Mouse (Mus musculus): ENCODE data around the gene Trim72. TPM values are rescaled to one million over a fixed set of nuclear protein-coding genes. Genes with fewer than 3 reads are reported as not detected.

Trim72 gene
- polyA plus RNA-seq, 1 experiment from 2014 or later, result not detected

DNA sequence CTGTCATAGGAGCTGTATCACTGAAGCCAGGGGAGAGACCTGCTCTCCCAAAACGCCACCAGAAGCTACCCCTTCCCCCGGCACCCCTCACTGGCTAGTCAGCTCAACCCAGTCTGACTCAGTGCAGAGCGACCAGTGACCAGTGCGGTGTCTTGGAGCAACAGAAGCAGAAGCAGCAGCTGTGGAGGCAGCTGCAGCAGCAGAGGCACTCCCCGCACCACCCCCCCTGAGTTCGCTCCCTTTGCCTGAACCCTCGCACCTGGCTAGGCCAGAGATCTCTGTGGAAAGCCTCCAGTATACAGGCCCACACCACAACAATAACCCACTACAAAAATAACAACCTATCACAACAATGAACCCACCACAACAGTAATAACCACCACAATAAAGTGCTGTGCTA lies 54.8 kb downstream of the Trim72 start:
- H3K4me2 ChIP-seq (replicated peaks; ENCODE audit: low read depth, low read length), result no peak overlapping the region
- H3K4me1 ChIP-seq (ENCODE audit: control insufficient read depth, insufficient read depth, low read length), result no peaks in the 10 kb centered on the region
- no peak overlapping the region for H3K27ac ChIP-seq (ENCODE audit: low read depth, low read length)
- ATAC-seq (ENCODE audit: low FRiP score, low TSS enrichment), result no peak
- no peaks in the 10 kb centered on the region for H3K9me3 ChIP-seq (ENCODE audit: control insufficient read depth, low read length)
- no peaks in the 10 kb centered on the region for H3K27me3 ChIP-seq (ENCODE audit: control insufficient read depth, insufficient read depth, low read length)
- WGBS, result 74% methylated on average over 7 of the region's 7 CpGs
- H3K9ac ChIP-seq (ENCODE audit: low read depth, low read length), result no peak overlapping the region
- no peak overlapping the region for H3K4me3 ChIP-seq (ENCODE audit: low read length)
- no peaks in the 10 kb centered on the region for H3K36me3 ChIP-seq (ENCODE audit: control insufficient read depth, insufficient read depth, low read length)

DNA sequence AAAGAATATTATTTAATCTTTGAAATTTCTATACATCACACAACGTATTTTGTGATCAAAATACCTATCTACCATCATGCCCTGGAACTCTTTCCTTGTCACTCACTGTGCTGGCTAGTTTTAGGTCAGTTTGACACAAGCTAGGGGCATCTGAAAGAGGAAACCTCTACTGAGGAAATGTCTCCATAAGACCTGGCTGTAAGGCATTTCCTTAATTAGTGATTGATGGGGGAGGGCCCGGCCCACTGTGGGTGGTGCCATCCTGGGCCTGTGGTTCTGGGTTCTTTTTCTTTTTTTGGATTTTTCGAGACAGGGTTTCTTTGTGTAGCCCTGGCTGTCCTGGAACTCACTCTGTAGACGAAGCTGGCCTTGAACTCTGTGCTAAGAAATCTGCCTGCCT lies 55.3 kb downstream of the Trim72 start:
- 82% methylated on average over 4 of the region's 4 CpGs for WGBS
- no peak for ATAC-seq (ENCODE audit: low FRiP score, low TSS enrichment)

More for the DNA sequence above, 55.3 kb downstream of the Trim72 start:
- Histone ChIP-seq H3K27ac (ENCODE audit: low read depth, low read length) (no peak overlapping the region), H3K36me3 (ENCODE audit: control insufficient read depth, insufficient read depth, low read length) (no peaks in the 10 kb centered on the region), H3K4me1 (ENCODE audit: control insufficient read depth, insufficient read depth, low read length) (no peaks in the 10 kb centered on the region), H3K4me3 (ENCODE audit: low read length) (no peak overlapping the region), H3K9me3 (ENCODE audit: control insufficient read depth, low read length) (no peaks in the 10 kb centered on the region), H3K4me2 (replicated peaks; ENCODE audit: low read depth, low read length) (no peak overlapping the region), H3K27me3 (ENCODE audit: control insufficient read depth, insufficient read depth, low read length) (no peaks in the 10 kb centered on the region), H3K9ac (ENCODE audit: low read depth, low read length) (no peak overlapping the region)

Other genes with a start within 250 kb of the Trim72 start
- 12.9 and 19.7 TPM in 2 replicates for gene Orai3, start 234.1 kb upstream of the Trim72 start, polyA plus RNA-seq (2014; fragmentation: Nextera tagmentation; extraction: Ambion mirVana)
- 32.6 and 34.7 TPM in 2 replicates for gene Setd1a, start 227.3 kb upstream of the Trim72 start, polyA plus RNA-seq (2014; fragmentation: Nextera tagmentation; extraction: Ambion mirVana)
- gene Gm49388, start 218.3 kb upstream of the Trim72 start, polyA plus RNA-seq (2014; fragmentation: Nextera tagmentation; extraction: Ambion mirVana), result not detected in 2 replicates
- gene Hsd3b7, start 203.3 kb upstream of the Trim72 start, polyA plus RNA-seq (2014; fragmentation: Nextera tagmentation; extraction: Ambion mirVana), result 18.0 and 18.7 TPM in 2 replicates
- 22.1 and 34.3 TPM in 2 replicates for gene Stx4a, start 179.7 kb upstream of the Trim72 start, polyA plus RNA-seq (2014; fragmentation: Nextera tagmentation; extraction: Ambion mirVana)
- 2.6 and 4.4 TPM in 2 replicates for gene Stx1b, start 179.4 kb upstream of the Trim72 start, polyA plus RNA-seq (2014; fragmentation: Nextera tagmentation; extraction: Ambion mirVana)
- 13.7 and 20.2 TPM in 2 replicates for gene Zfp646, start 127.7 kb upstream of the Trim72 start, polyA plus RNA-seq (2014; fragmentation: Nextera tagmentation; extraction: Ambion mirVana)
- 18.6 and 21.9 TPM in 2 replicates for gene Zfp668, start 127.1 kb upstream of the Trim72 start, polyA plus RNA-seq (2014; fragmentation: Nextera tagmentation; extraction: Ambion mirVana)
- 0.73 and 0.77 TPM in 2 replicates for gene Prss53, start 113.0 kb upstream of the Trim72 start, polyA plus RNA-seq (2014; fragmentation: Nextera tagmentation; extraction: Ambion mirVana)
- not detected in 2 replicates for gene Gm21974, start 108.5 kb upstream of the Trim72 start, polyA plus RNA-seq (2014; fragmentation: Nextera tagmentation; extraction: Ambion mirVana)
- 125 and 156 TPM in 2 replicates for gene Vkorc1, start 108.3 kb upstream of the Trim72 start, polyA plus RNA-seq (2014; fragmentation: Nextera tagmentation; extraction: Ambion mirVana)
- 152 and 155 TPM in 2 replicates for gene Bckdk, start 99.9 kb upstream of the Trim72 start, polyA plus RNA-seq (2014; fragmentation: Nextera tagmentation; extraction: Ambion mirVana)
- gene Kat8, start 91.4 kb upstream of the Trim72 start, polyA plus RNA-seq (2014; fragmentation: Nextera tagmentation; extraction: Ambion mirVana), result 37.2 and 48.9 TPM in 2 replicates
- 44.7 and 47.1 TPM in 2 replicates for gene Prss8, start 73.8 kb upstream of the Trim72 start, polyA plus RNA-seq (2014; fragmentation: Nextera tagmentation; extraction: Ambion mirVana)
- gene Prss36, start 57.2 kb upstream of the Trim72 start, polyA plus RNA-seq (2014; fragmentation: Nextera tagmentation; extraction: Ambion mirVana), result 12.1 and 12.4 TPM in 2 replicates
- 62.7 and 77.7 TPM in 2 replicates for gene Fus, start 36.5 kb upstream of the Trim72 start, polyA plus RNA-seq (2014; fragmentation: Nextera tagmentation; extraction: Ambion mirVana)
- 39.5 and 47.3 TPM in 2 replicates for gene Pycard, start 10.1 kb upstream of the Trim72 start, polyA plus RNA-seq (2014; fragmentation: Nextera tagmentation; extraction: Ambion mirVana)
- 0.14 and 0.54 TPM in 2 replicates for gene Itgam, start 58.7 kb downstream of the Trim72 start, polyA plus RNA-seq (2014; fragmentation: Nextera tagmentation; extraction: Ambion mirVana)
- gene Gm49368, start 58.7 kb downstream of the Trim72 start, polyA plus RNA-seq (2014; fragmentation: Nextera tagmentation; extraction: Ambion mirVana), result not detected in 2 replicates
- 0.05 TPM in 1 of 2 replicates, not detected in the other for gene Itgax, start 125.6 kb downstream of the Trim72 start, polyA plus RNA-seq (2014; fragmentation: Nextera tagmentation; extraction: Ambion mirVana)
- gene Itgad, start 150.4 kb downstream of the Trim72 start, polyA plus RNA-seq (2014; fragmentation: Nextera tagmentation; extraction: Ambion mirVana), result not detected in 2 replicates
- gene Cox6a2, start 202.4 kb downstream of the Trim72 start, polyA plus RNA-seq (2014; fragmentation: Nextera tagmentation; extraction: Ambion mirVana), result not detected in 2 replicates
- 11.7 and 12.9 TPM in 2 replicates for gene Armc5, start 233.4 kb downstream of the Trim72 start, polyA plus RNA-seq (2014; fragmentation: Nextera tagmentation; extraction: Ambion mirVana)
- 7.5 and 9.5 TPM in 2 replicates for gene 9130023H24Rik, start 234.1 kb downstream of the Trim72 start, polyA plus RNA-seq (2014; fragmentation: Nextera tagmentation; extraction: Ambion mirVana)
- gene Tgfb1i1, start 242.9 kb downstream of the Trim72 start, polyA plus RNA-seq (2014; fragmentation: Nextera tagmentation; extraction: Ambion mirVana), result 44.3 and 61.7 TPM in 2 replicates

All from kidney, embryonic 14.5 days (tissue).